In the genomic region with DNA sequence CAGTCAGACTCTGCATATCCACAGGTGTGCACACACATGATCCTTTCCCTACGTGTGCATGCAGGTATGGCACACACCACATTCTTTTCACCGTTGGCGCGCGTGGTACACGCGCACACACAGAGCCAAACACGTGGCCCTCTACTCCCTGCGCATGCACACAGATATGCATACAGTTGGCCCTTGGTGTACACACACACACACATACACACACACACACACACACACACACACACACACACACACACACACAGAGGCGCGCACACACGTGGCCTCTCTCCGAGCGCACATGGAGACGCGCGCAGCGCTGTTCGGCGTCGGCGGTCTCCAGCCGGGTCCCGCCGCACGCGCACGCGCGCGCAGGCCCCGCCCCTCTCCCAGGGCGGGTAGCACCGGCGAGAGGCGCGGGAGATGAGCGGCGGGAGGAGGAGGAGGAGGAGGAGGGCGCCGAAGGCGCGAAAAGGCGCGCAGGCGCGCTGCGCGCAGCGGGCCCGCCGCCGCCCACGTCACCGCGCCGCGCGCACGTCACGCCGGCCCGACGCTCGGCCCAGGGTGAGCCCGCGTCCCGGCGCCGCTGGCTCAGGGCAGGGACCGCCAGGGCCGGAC, we compare ENCODE assay signal across 8 mouse cellular contexts. TPM values are rescaled to one million over a fixed set of nuclear protein-coding genes. Genes with fewer than 3 reads are reported as not detected.
DNase-seq lines count a peak whose midpoint lies in the region; ATAC-seq lines count a peak whose summit lies in the region.

Gene Tfdp1, plus strand, starts transcription at position 497 of the 606 bp plus-strand sequence.

- H3K4me3 ChIP-seq in brown adipose tissue, adult 24 weeks (ENCODE audit: insufficient read depth, low read depth, low read length), result peak within 1 kb of the TSS; percentile 73
- peak within 1 kb of the TSS; percentile 81 to 86 for H3K4me3 ChIP-seq in heart, embryonic 14.5 days (ENCODE audit: control insufficient read depth in 1 of 2, insufficient read depth in 1 of 2, low read depth in 1 of 2, low read length in 2 of 2)
- H3K4me3 ChIP-seq in liver, embryonic 13.5 days (replicated peaks), result peak within 1 kb of the TSS; percentile 94
- peak within 1 kb of the TSS; percentile 76 for H3K4me3 ChIP-seq in stomach, embryonic 16.5 days (replicated peaks; ENCODE audit: low read length)

- H3K4me1 ChIP-seq in brown adipose tissue, adult 24 weeks (ENCODE audit: control insufficient read depth, insufficient read depth, insufficient read length, low read length), result peaks cover 4% of the 10 kb centered on the region; the same call in 1 of the 2 replicates
- peaks cover 4 to 14% of the 10 kb centered on the region in 2 experiments for H3K4me1 ChIP-seq in heart, embryonic 14.5 days (ENCODE audit: control insufficient read depth in 2 of 2, insufficient read depth in 2 of 2, low read length in 2 of 2)
- peaks cover 49% of the 10 kb centered on the region for H3K4me1 ChIP-seq in liver, embryonic 13.5 days (replicated peaks)
- H3K4me1 ChIP-seq in stomach, embryonic 16.5 days (ENCODE audit: control insufficient read depth, insufficient read depth, low read length), result peaks cover 12% of the 10 kb centered on the region; the same call in 1 of the 2 replicates

- peaks cover 34% of the 10 kb centered on the region for H3K36me3 ChIP-seq in heart, embryonic 14.5 days (ENCODE audit: control insufficient read depth, insufficient read depth, low read length)
- H3K36me3 ChIP-seq in liver, embryonic 13.5 days, result peaks cover 34% of the 10 kb centered on the region
- H3K36me3 ChIP-seq in stomach, embryonic 16.5 days (ENCODE audit: control insufficient read depth, insufficient read depth, low read length), result no peaks in the 10 kb centered on the region

- H3K27me3 ChIP-seq in heart, embryonic 14.5 days (ENCODE audit: control insufficient read depth, insufficient read depth, low read length), result no peaks in the 10 kb centered on the region
- H3K27me3 ChIP-seq in liver, embryonic 13.5 days, result no peaks in the 10 kb centered on the region
- H3K27me3 ChIP-seq in stomach, embryonic 16.5 days (ENCODE audit: control insufficient read depth, insufficient read depth, low read length), result no peaks in the 10 kb centered on the region

- H3K4me2 ChIP-seq in heart, embryonic 14.5 days (ENCODE audit: low read length), result peak within 1 kb of the TSS; percentile 93
- peak within 1 kb of the TSS; percentile 96 for H3K4me2 ChIP-seq in liver, embryonic 13.5 days
- H3K4me2 ChIP-seq in stomach, embryonic 16.5 days (ENCODE audit: low read depth, low read length), result peak within 1 kb of the TSS; percentile 75

- WGBS in heart, embryonic 14.5 days, result 2% methylated on average over 32 of the region's 72 CpGs
- WGBS in liver, embryonic 13.5 days (ENCODE audit: insufficient replicate concordance), result 1% methylated on average over 56 of the region's 72 CpGs
- WGBS in stomach, embryonic 16.5 days, result under 1% methylated on average over 55 of the region's 72 CpGs

- H3K9me3 ChIP-seq in heart, embryonic 14.5 days (ENCODE audit: control insufficient read depth, low read length), result no peaks in the 10 kb centered on the region
- no peaks in the 10 kb centered on the region for H3K9me3 ChIP-seq in liver, embryonic 13.5 days (replicated peaks)
- no peaks in the 10 kb centered on the region for H3K9me3 ChIP-seq in stomach, embryonic 16.5 days (replicated peaks; ENCODE audit: control insufficient read depth, low read length)

- ATAC-seq in heart, embryonic 14.5 days (ENCODE audit: insufficient number of reproducible peaks, insufficient read depth, low FRiP score, low read depth), result peak; percentile 87
- ATAC-seq in liver, embryonic 13.5 days (ENCODE audit: low read depth), result peak; percentile 91
- peak; percentile 94 for ATAC-seq in stomach, embryonic 16.5 days (ENCODE audit: insufficient read depth, low FRiP score)

- H3K27ac ChIP-seq in brown adipose tissue, adult 24 weeks (replicated peaks; ENCODE audit: low read depth, low read length), result no peak within 1 kb of the TSS
- H3K27ac ChIP-seq in heart, embryonic 14.5 days (replicated peaks in 1 of 2; ENCODE audit: control insufficient read depth in 1 of 2, insufficient read depth in 1 of 2, low read depth in 2 of 2, low read length in 2 of 2), result peak within 1 kb of the TSS; percentile 1 to 75; a peak in 2 of 4 replicates
- H3K27ac ChIP-seq in liver, embryonic 13.5 days, result peak within 1 kb of the TSS; percentile 88
- H3K27ac ChIP-seq in stomach, embryonic 16.5 days (ENCODE audit: low read length), result peak within 1 kb of the TSS; percentile 73

- peak; percentile 89 for DNase-seq in CD4-positive, CD25-positive, alpha-beta regulatory T cell, adult 2 months (ENCODE audit: low read depth, low spot score)
- peak; percentile 40 for DNase-seq in fibroblast of lung, adult 2 months (ENCODE audit: low read depth)
- DNase-seq in kidney, postnatal 14 days, result peak; percentile 91
- DNase-seq in liver, embryonic 13.5 days, result peak; percentile 83
- peak; percentile 85 for DNase-seq in neural tube, embryonic 10.5 days (ENCODE audit: extremely low spot score, low spot score)

- peak within 1 kb of the TSS; percentile 97 for H3K9ac ChIP-seq in heart, embryonic 14.5 days (ENCODE audit: low read length)
- H3K9ac ChIP-seq in liver, embryonic 13.5 days, result peak within 1 kb of the TSS; percentile 100
- peak within 1 kb of the TSS; percentile 97 for H3K9ac ChIP-seq in stomach, embryonic 16.5 days (ENCODE audit: low read length)

RNA-seq across cellular contexts. Expression of gene Tfdp1, which starts in this region (rescaled TPM):
- 32.5 and 34.6 TPM in 2 replicates for polyA plus RNA-seq in brown adipose tissue, adult 24 weeks (2012; ENCODE audit: insufficient read depth, insufficient read length, missing spikeins)
- 79.0 and 82.2 TPM in 2 replicates for polyA plus RNA-seq in heart, embryonic 14.5 days (2014; fragmentation: Nextera tagmentation; extraction: Ambion mirVana)
- polyA plus RNA-seq in liver, embryonic 13.5 days (2015; fragmentation: Nextera tagmentation; extraction: Ambion mirVana), result 124 and 150 TPM in 2 replicates
- polyA plus RNA-seq in stomach, embryonic 16.5 days (2015; fragmentation: Nextera tagmentation; extraction: Ambion mirVana), result 134 and 140 TPM in 2 replicates

Comparison
In these comparisons a context has a peak if more than half of its experiments do, and no peak if none do; other contexts are left out.
1. DNase-seq: peak in every context shown above with its lines; median percentile 91 in kidney, postnatal 14 days; 89 in CD4-positive, CD25-positive, alpha-beta regulatory T cell, adult 2 months; 85 in neural tube, embryonic 10.5 days; 83 in liver, embryonic 13.5 days; 40 in fibroblast of lung, adult 2 months.